Mouse (Mus musculus): ENCODE measurements around the gene Nfkb1.

The Nfkb1 gene

DNA sequence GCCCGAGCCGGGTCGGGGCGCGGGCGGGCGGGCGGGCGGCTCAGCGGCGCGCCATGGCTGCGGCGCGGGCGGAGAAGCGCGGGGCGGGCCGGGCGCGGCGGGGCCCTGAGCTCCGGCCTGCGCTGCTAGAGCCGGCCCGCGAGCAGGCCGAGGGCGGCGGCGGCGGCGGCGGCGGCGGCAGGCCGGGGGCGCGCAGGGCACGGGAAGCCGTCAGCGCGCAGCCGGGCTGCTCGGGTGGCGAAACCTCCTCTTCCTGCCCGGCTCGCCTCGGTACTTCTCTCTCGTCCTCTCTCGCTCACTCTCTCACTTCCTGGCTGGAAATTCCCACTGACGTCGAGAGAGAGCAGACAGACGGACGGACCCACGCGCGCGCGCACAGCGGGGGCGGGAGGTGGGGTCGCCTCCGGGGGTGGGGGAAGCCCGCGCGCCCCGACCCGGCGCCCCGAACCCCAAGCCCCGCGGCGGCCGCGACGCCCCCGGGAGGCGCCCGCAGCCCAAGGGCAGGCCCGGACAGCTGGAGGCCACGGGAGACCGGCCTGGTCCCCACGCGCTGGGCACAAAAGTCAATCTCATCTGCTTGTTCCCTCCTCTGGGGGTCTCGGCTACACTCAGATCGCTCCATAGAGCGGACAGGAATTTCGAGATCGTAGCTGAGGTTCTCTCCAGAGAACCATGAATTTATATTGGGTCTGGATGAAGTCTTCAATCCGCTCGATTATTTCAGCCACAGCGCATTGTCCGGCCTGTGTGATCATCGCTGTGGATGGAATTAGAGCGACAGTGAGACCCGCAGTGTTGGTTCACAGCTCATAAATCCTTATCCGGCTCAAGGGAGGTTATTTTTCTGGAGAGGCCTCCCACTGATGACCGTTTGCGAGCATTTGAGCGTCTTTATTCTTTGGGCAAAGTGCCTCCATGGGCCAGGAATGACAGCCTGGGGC lies at the start of gene Nfkb1:
Nfkb1 (minus strand) TSS at position 357 of the 941 bp plus-strand sequence.
- DNase-seq = peak; percentile 65

DNA sequence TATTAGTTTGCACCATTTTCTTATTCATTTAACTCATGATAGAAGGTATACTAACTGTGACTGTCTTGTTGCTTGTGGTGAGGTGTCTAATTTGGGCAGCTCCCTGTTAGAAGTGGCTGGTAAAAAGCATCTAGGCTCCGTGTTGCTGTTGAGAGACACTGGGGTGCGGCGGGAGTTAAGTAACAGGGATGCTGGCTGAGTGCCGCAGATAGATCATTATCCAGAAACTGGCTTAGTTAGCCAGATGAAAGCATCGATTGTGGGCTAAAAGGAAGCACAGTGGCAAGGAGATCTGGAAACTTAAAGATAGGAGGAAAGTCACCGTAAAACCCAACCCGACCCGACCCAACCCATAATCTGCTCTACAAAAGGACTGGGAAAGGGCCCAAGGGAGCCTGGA lies 49.4 kb upstream of the Nfkb1 start:
- DNase-seq = peak; percentile 57

DNA sequence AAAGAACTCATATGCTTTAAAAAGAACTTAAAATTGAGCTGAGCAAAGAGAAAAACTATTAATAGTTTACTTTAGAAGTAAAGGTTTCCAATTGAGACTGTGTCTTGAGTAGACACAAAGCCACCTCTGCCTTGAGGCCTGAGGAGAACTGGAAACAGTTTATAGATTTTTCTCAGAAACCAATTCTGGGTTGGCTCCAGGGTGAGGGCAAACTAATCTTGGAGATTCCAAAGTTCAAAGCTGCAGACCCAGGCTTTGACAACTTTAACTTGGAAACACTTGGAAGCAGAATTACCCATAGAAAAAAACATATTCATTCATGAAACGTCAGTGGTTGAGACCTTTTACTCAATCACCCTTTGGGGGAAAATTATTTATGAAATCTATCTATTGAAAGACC lies 43.4 kb upstream of the Nfkb1 start:
- DNase-seq = no peak

DNA sequence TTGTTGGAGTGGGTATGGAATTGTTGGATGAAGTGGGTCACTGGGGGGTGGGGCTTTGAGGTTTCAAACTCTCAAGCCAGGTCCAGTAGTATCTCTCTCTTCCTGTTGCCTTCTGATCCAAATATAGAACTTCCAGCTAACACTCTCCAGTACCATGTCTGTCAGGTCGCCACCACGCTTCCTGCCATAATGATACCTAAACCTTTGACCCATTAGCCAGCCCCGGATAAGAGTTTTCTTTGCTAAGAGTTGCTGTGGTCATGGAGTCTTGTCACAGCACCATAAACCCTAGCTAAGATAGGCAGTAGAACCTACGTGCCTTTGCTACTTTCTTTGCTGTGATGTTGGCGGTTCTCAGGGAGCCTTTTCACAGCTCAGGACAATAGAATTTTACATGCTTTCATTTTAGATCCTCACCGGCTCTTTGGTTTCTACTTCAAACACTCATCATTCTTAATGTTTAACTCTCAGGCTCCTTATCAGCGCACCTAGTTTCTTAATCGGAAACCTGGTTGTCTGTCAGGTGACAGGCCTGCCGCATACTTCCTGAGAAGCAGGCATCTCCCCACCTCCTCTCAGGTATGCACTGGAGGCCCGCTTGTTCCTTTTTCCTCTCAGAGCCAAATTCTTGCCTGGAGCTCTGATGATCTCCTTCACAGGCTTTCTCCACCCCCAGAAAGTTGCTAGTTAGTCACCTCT lies 41.5 kb upstream of the Nfkb1 start:
- no peak for DNase-seq

- DNase-seq = peak; percentile 99
These were observed 40.1 kb upstream of the Nfkb1 start for GRCm38 (mm10) chr3:135731292-135732047.

DNA sequence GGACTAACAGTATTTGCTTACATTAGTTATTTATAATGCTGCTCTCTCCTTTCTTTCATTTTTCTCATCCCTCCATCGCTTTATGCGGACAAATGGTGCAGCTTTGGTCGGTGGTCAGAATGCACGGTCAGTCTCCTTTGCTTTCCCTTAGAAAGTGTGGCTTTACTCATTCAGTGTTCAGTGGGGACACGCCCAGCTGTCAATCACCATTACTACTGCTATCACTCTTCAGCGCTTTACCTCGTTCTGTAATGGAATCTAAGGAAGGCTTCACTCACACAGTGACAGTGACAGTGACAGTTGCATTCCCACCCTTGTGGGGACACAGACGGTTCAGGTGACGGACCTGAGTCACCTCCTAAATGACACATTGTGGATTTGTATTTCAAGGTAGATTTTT lies 39.4 kb upstream of the Nfkb1 start:
- no peak for DNase-seq

DNA sequence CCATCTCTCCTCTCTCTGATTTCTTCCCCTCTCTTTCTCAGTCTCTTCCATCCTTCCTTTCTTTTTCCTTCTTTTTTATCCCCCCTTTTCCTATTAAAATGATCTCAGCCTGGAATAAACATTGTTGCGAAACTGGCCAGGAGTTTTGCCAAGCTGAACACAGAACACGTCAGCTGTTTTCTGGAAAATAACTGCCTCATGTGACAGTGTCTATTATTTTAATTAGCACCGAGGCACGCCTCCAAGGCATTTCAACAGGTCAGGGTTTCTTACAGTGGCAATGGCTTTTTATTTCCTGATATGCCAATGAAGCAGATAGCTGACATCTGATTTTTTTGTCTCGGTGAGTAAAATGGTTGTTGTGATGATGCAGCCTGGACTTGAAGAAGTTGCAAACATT lies 38.2 kb upstream of the Nfkb1 start:
- DNase-seq = peak; percentile 71

- no peak for DNase-seq
These were observed 37.6 kb upstream of the Nfkb1 start for GRCm38 (mm10) chr3:135728900-135729299.

DNA sequence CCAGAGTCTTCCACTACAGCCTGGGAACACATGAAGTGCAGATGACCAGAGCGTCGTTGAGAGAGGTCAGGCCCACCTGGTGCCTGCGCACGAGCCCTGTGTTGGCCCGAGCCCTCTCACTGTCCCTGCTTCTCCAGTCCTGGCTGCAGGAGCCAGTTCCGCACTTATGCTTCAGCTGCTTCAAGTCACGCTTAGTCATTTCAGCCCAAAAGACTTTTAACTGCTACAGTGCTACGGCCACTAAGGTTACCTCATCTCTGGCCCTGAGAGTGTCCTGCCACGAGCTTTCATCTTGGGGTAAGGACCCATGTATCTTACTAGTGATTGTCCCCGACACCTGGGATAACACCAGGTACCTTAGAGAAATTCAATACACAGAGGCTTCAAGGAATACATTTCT lies 36.0 kb upstream of the Nfkb1 start:
- no peak for DNase-seq

DNA sequence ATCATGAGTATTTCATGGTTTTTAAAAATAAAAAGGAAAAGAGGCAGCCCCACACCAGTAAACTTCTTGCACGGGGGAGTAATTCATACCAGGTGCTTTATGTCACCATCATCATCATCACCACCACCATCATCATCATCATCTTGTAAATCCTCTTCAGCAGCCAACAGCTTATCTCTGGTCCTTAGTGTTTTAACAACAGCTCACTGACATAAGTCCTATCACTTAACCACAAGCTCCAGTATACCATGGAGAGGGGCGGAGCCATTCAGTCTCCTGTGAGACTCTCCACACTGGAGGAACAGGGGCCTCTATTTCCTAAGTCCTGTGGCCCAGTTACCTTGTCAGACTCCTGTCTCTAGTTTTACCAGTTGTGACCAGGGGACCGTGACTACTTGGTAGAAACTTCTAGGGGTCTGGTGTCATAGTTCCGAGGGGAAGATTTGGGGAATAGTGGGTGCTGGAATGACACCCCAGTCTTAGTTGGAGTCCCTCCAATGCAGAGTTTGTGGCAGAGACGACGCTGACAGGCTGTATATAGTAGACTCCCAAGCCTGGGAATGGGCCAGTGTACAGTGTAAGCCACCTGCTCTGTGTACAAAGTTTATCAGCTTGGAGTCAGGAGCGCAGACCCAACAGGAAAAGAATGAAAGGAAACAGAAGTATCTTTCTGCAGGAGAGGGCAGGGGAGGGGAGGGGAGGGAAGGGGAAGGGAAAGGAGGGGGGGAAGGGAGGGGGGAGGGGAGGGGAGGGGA lies 35.4 kb upstream of the Nfkb1 start:
- DNase-seq = no peak

DNA sequence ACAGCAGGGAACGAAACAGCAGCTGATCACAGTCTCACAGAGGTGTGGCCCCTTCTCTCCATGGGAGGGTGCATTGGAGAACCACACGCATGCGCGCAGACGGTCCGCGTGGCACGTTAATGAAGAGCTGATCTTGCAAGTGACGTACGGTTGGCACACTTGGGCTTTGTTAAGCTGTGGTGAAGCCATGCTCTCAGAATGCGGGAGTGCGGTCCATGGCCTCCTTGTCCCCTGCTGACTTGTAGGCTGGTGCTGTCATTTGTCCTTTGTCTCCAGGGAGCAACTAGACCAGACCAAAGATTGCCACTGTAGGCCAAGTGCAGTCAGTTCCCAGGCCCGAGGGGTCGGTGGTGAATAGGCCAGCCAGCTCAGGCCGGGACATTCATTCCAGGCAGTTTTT lies 34.7 kb upstream of the Nfkb1 start:
- DNase-seq = peak; percentile 25

DNA sequence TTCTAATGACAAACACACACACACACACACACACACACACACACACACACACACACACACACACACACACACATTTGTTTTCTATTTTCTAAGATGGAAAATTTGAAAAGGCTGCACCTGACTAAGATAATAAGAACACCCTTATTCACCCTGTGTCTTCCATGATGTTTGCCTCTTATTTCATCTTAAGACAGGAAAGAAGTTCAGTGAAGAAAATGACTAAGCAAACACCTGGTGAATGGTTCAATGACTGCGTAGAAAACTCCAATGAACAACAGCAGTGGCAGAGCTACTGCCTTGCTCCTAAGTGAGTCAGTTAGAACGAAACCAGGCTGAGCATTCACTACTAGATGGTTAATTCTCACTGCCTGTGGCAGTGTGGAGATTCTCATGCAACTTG lies 30.8 kb upstream of the Nfkb1 start:
- DNase-seq = no peak

GRCm38 (mm10) chr3:135719969-135720368 lies 28.6 kb upstream of the Nfkb1 start:
- no peak for DNase-seq

- no peak for DNase-seq
These were observed 27.8 kb upstream of the Nfkb1 start for GRCm38 (mm10) chr3:135719179-135719532.

DNA sequence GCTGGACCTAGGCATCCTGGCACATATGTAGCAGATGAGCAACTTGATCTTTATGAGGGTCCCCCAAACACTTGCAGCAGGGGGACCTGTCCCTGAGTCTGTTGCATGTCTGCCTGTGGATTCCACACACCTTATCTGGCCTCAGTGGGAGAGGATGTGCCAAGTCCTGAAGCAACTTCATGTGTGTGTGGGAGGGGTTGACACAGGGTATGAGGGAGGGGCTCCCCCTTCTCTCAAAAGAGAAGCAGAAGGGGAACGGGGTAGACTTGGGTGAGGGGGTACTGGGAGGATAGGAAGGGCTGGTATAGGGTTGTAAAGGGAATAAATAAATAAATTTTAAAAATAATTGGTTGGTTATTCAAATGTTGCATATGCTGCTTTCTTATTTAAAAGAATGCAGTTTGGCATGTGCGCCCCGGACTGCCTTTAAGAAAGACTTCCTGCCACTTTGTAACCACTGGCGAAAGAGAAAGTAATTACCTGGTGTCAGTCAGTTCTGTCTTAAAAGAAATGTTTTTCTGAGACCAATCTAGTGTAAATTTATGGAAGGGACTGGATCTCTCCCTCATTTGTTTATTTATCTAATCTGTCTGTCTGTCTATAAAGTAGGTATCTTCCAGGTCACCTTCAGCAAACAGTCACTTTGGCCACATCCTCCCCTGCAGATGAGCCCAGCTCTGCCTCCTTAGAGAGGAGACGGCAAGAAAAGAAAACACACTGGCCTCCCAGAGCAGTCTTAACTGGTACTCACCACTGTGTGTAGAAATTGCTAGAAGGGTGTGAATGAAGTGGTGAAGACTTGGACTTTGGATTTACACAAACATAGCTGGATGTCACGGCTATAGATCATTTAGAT lies 27.2 kb upstream of the Nfkb1 start:
- no peak for DNase-seq

- peak; percentile 67 for DNase-seq
These were observed 21.9 kb upstream of the Nfkb1 start for GRCm38 (mm10) chr3:135713016-135713950.

DNA sequence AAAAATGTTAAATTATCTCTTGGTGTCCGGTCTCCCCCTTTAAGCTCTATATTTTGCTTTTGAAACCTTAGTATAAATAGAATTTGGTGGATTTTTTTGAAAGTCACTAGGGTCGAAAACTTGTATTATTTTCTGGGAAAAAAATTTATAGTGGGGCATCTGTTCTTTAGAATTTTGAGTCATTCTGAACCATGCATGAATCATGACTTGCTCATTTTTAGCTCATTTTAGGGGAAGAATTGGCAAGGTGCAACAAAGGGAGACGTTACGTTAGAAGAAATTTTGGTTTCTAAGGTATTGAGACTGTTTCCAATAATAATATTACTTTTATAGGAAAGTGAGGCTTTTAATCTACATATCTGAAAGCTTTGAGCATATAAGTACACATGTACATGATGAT lies 20.3 kb upstream of the Nfkb1 start:
- DNase-seq = no peak

DNA sequence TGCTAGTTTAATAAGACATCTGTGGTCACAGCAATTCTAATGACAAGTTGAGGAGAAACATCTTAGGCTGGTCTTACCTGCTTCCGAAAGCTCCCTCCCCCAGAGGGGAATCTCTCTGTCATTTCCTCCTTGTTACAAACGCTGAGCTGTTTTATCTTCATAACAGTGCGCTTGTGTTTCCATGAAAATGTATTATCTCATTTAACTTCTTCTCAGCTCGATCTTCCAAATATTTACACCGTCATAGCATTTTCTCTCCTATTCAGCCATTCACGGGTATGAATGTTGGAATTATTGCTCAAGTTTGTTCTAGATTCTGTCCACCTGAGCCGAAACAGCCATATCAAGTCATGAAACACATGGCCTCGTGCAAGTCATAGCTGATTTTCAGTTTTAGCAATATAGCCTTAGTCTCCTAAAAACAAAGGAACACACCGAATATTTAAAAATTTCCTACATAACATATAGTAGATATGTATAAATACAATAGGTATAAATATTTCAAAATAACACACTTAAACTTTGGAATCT lies 19.8 kb upstream of the Nfkb1 start:
- DNase-seq = no peak

DNA sequence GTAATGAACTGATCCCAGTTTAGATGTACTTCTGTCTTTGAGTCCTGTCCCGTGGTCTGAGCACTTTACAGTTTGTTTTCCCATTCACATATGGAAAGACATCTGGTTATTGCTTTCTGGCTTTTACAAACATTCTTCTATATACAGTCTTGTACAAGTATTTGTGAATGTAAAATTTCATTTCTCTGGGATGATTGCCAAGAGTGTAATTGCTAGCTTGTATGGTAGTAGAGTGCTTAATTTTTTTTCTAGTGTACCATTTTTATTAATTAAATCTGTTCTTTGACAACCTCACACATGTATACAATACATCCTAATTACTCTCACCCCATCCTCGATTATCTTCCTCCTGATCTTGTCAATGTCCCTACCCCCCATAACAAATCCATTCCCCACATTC lies 12.0 kb upstream of the Nfkb1 start:
- no peak for DNase-seq

DNA sequence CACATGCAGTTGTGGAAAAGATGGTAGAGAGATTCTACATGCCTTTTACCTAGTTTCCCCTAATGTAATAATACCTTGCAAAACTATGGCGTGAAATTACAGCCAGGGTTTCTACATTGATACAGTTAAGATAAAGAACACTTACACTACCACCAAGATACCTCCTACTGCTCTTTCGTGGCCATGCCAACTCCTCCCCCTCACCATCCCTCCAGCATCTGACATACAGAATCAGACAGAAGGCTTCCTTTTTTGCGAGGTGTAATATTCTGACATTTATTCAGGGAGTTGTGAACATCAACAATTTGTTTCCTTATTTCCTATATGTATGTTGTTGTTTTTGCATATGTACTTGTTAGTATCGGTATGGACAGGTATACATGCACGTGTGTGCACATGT lies 11.3 kb upstream of the Nfkb1 start:
- no peak for DNase-seq
